Mouse (Mus musculus) CH12.LX (cell line): ENCODE measurements around the gene Olfr601. TPM values are rescaled to one million over a fixed set of nuclear protein-coding genes. Genes with fewer than 3 reads are reported as not detected.
"Not testable (repeated sequence)": the region's sequence is repeated elsewhere in the genome, so short reads cannot be mapped to it uniquely, and the experiment has no call there.

Experiments
- DNase-seq: peaks from one replicate; pipeline ENCODE4 v3.0.0-alpha.2; 2013; ENCODE audit errors: extremely low read depth
- H3K27ac ChIP-seq: 2 replicates; pipeline ENCODE4 v1.5.1; 2012; ENCODE audit warnings: low read depth, mild to moderate bottlenecking, control low read depth, moderate library complexity; ENCODE audit not compliant: insufficient read depth
- H3K27me3 ChIP-seq: replicated peaks from 2 replicates; pipeline ENCODE3; 2012; ENCODE audit warnings: inconsistent platforms
- H3K36me3 ChIP-seq, 2 experiments: replicated peaks in 1 of 2; 2 replicates each; pipeline versions ENCODE3 to v1.6.1; 2012; ENCODE audit warnings: inconsistent platforms in 1 of 2, low read length in 1 of 2, mild to moderate bottlenecking in 1 of 2, mixed read lengths in 1 of 2, moderate library complexity in 1 of 2; ENCODE audit not compliant: control insufficient read depth in 1 of 2, insufficient read depth in 1 of 2
- H3K4me1 ChIP-seq, 2 experiments: 2 replicates each; pipeline ENCODE4 v1.6.1; 2012; ENCODE audit warnings: inconsistent platforms in 1 of 2, moderate library complexity in 1 of 2; ENCODE audit not compliant: insufficient read depth in 2 of 2, control insufficient read depth in 1 of 2
- H3K4me2 ChIP-seq: 2 replicates; pipeline ENCODE4 v1.6.1; 2012; ENCODE audit warnings: low read depth, mild to moderate bottlenecking, control low read depth; ENCODE audit not compliant: poor library complexity, insufficient read depth, severe bottlenecking
- H3K4me3 ChIP-seq, 3 experiments: fragments of 150-350 bp in 1 of 3; sonication (generic) in 1 of 3; replicated peaks in 1 of 3; 2 replicates each; pipeline versions ENCODE3 to v1.5.1; 2011 to 2012; ENCODE audit warnings: low read depth in 2 of 3, low read length in 2 of 3, mild to moderate bottlenecking in 2 of 3, moderate library complexity in 2 of 3, control low read depth in 1 of 3, improper control_type of control experiment in 1 of 3, inconsistent platforms in 1 of 3, mixed read lengths in 1 of 3; ENCODE audit not compliant: poor library complexity in 1 of 3
- H3K79me2 ChIP-seq: replicated peaks from 2 replicates; pipeline ENCODE4 v1.6.1; 2012; ENCODE audit warnings: mild to moderate bottlenecking, moderate library complexity; ENCODE audit not compliant: control insufficient read depth, poor library complexity, insufficient read depth, severe bottlenecking; ENCODE audit errors: extremely low read depth
- H3K9ac ChIP-seq: 2 replicates; pipeline ENCODE4 v1.6.1; 2012; ENCODE audit warnings: low read depth, mild to moderate bottlenecking, control low read depth, moderate library complexity; ENCODE audit not compliant: insufficient read depth
- H3K9me3 ChIP-seq: replicated peaks from 2 replicates; pipeline ENCODE3; 2012; ENCODE audit warnings: low read length, inconsistent platforms, mixed read lengths
- CHD1 ChIP-seq: IDR thresholded peaks from 2 replicates; pipeline ENCODE4 v1.6.1; 2012; ENCODE audit warnings: low read depth, low read length, improper control_type of control experiment, inconsistent platforms
- CHD2 ChIP-seq: IDR thresholded peaks from 2 replicates; pipeline ENCODE4 v1.6.1; 2011; ENCODE audit warnings: low read length, improper control_type of control experiment
- CTCF ChIP-seq, 2 experiments: IDR thresholded peaks in 1 of 2; conservative IDR thresholded peaks in 1 of 2; 2 replicates each; pipeline ENCODE4 v1.5.1; 2011 to 2012; ENCODE audit warnings: low read depth in 2 of 2, low read length in 2 of 2, improper control_type of control experiment in 1 of 2, inconsistent platforms in 1 of 2, mild to moderate bottlenecking in 1 of 2, moderate library complexity in 1 of 2
- ETS1 ChIP-seq: conservative IDR thresholded peaks from 2 replicates; pipeline ENCODE4 v1.6.1; 2012; ENCODE audit warnings: low read depth, mild to moderate bottlenecking, inconsistent platforms, low read length, improper control_type of control experiment, moderate library complexity
- HCFC1 ChIP-seq: IDR thresholded peaks from 2 replicates; pipeline ENCODE4 v1.6.1; 2012; ENCODE audit warnings: low read depth, mild to moderate bottlenecking, inconsistent platforms, low read length, improper control_type of control experiment
- JUN ChIP-seq: IDR thresholded peaks from 2 replicates; pipeline ENCODE4 v1.6.1; 2011; ENCODE audit warnings: low read depth, mild to moderate bottlenecking, low read length, improper control_type of control experiment, moderate library complexity; ENCODE audit not compliant: insufficient read depth
- MEF2A ChIP-seq: IDR thresholded peaks from 2 replicates; pipeline ENCODE4 v1.6.1; 2014; ENCODE audit warnings: low read depth, mild to moderate bottlenecking, inconsistent platforms, low read length, improper control_type of control experiment, borderline replicate concordance
- MYC ChIP-seq: IDR thresholded peaks from 2 replicates; pipeline ENCODE4 v1.6.1; 2011; ENCODE audit warnings: low read depth, mild to moderate bottlenecking, improper control_type of control experiment, low read length
- NELFE ChIP-seq: IDR thresholded peaks from 2 replicates; pipeline ENCODE4 v1.6.1; 2011; ENCODE audit warnings: low read depth, low read length, improper control_type of control experiment
- NRF1 ChIP-seq: IDR thresholded peaks from 2 replicates; pipeline ENCODE4 v1.6.1; 2014; ENCODE audit warnings: low read depth, mild to moderate bottlenecking, inconsistent platforms, low read length, improper control_type of control experiment, moderate library complexity
- PAX5 ChIP-seq: IDR thresholded peaks from 2 replicates; pipeline ENCODE4 v1.6.1; 2012; ENCODE audit warnings: low read length, inconsistent platforms, mixed read lengths
- POLR2A ChIP-seq: IDR thresholded peaks from 2 replicates; pipeline ENCODE4 v1.6.1; 2011; ENCODE audit warnings: low read depth, mild to moderate bottlenecking, improper control_type of control experiment, low read length
- SMC3 ChIP-seq: IDR thresholded peaks from 2 replicates; pipeline ENCODE4 v1.6.1; 2011; ENCODE audit warnings: low read depth, low read length, improper control_type of control experiment
- TBP ChIP-seq: conservative IDR thresholded peaks from 2 replicates; pipeline ENCODE4 v1.6.1; 2011; ENCODE audit warnings: low read depth, low read length, improper control_type of control experiment
- TCF12 ChIP-seq: IDR thresholded peaks from 2 replicates; pipeline ENCODE4 v1.6.1; 2014; ENCODE audit warnings: low read depth, mild to moderate bottlenecking, inconsistent platforms, low read length, improper control_type of control experiment
- UBTF ChIP-seq: IDR thresholded peaks from 2 replicates; pipeline ENCODE4 v1.6.1; 2012; ENCODE audit warnings: low read depth, mild to moderate bottlenecking, inconsistent platforms, low read length, improper control_type of control experiment, moderate library complexity
- USF2 ChIP-seq: conservative IDR thresholded peaks from 2 replicates; pipeline ENCODE4 v1.6.1; 2011; ENCODE audit warnings: low read depth, low read length, improper control_type of control experiment
- ZNF384 ChIP-seq: IDR thresholded peaks from 2 replicates; pipeline ENCODE4 v1.6.1; 2012; ENCODE audit warnings: low read depth, low read length, improper control_type of control experiment, inconsistent platforms
- dilution Hi-C: fragments of 300-500 bp; cut with MboI; formaldehyde crosslinking; loops from 2 replicates; pipeline ENCODE4 v1.14.3; 2020; ENCODE audit warnings: low sequenced_read_pairs; ENCODE audit not compliant: extremely low pct_unique_long_range_greater_than_20kb, extremely low pct_ligation_motif_present
- in situ Hi-C: fragments of 300-500 bp; cut with MboI; formaldehyde crosslinking; loops from 3 replicates; pipeline ENCODE4 v1.14.3; 2019; ENCODE audit warnings: low sequenced_read_pairs, low pct_ligation_motif_present, low pct_unique_long_range_greater_than_20kb, mixed read lengths
- polyA plus RNA-seq: library from polyadenylated mRNA; unstranded; fragments of >175 nt; gene quantifications from 2 replicates; pipeline ENCODE4 v1.2.1, GENCODE M21; 2012; ENCODE audit warnings: low read depth; ENCODE audit not compliant: insufficient read length
- total RNA-seq, 2 experiments: library from RNA; depleted of rRNA; stranded (reverse); fragments of 300-350 nt in 1 of 2; fragments of >200 nt in 1 of 2; gene quantifications; 2 replicates each; pipeline ENCODE4 v1.2.3; 2012 to 2014

The Olfr601 gene
- total RNA-seq (2012; rRNA removed) = not detected in 2 replicates
- not detected in 2 replicates for total RNA-seq (2014; rRNA removed)
- polyA plus RNA-seq = not detected in 2 replicates

GRCm38 (mm10) chr7:103362555-103362954 is at the start of gene Olfr601:
Gene Olfr601 (minus strand): TSS chr7:103362655.
- in situ Hi-C loops (no loop called here), dilution Hi-C loops (no loop called here)
- no peak for TF ChIP-seq CHD1
- no peak for TF ChIP-seq TCF12
- TF ChIP-seq ETS1 = no peak
- TF ChIP-seq UBTF = no peak
- TF ChIP-seq CHD2 = no peak
- TF ChIP-seq NRF1 = no peak
- H3K9ac ChIP-seq = no peak within 1 kb of the TSS
- H3K4me3 ChIP-seq = no peak within 1 kb of the TSS
- DNase-seq = no peak
- no peak within 1 kb of the TSS for H3K4me2 ChIP-seq
- no peaks in the 10 kb centered on the region for H3K36me3 ChIP-seq
- no peak within 1 kb of the TSS for H3K27ac ChIP-seq
- no peaks in the 10 kb centered on the region for H3K27me3 ChIP-seq
- H3K79me2 ChIP-seq = no peaks in the 10 kb centered on the region
- H3K4me1 ChIP-seq = no peaks in the 10 kb centered on the region
- H3K9me3 ChIP-seq = no peaks in the 10 kb centered on the region

- H3K9me3 ChIP-seq, H3K9ac ChIP-seq, H3K4me1 ChIP-seq, H3K4me3 ChIP-seq, H3K27me3 ChIP-seq, dilution Hi-C loops, H3K36me3 ChIP-seq, DNase-seq, H3K79me2 ChIP-seq, in situ Hi-C loops, H3K4me2 ChIP-seq, H3K27ac ChIP-seq: not testable (repeated sequence)
Observed at GRCm38 (mm10) chr7:103406521-103407055, 44.1 kb upstream of the Olfr601 start.

- no peaks in the 10 kb centered on the region for H3K4me1 ChIP-seq
- TF ChIP-seq PAX5 = no peak
- no peak for TF ChIP-seq USF2
- TF ChIP-seq UBTF = no peak
- TF ChIP-seq NELFE = no peak
- TF ChIP-seq SMC3 = no peak
- TF ChIP-seq JUN = no peak
- no peak for TF ChIP-seq MEF2A
- TF ChIP-seq POLR2A = no peak
- TF ChIP-seq MYC = no peak
- no peak for TF ChIP-seq HCFC1
- no peak for TF ChIP-seq ZNF384
- no peak for TF ChIP-seq TBP
- no peak for TF ChIP-seq CTCF (conservative IDR thresholded peaks at IDR 0.05 in 1 of 2, IDR thresholded peaks at IDR 0.05 in 1 of 2; ENCODE audit: low read depth in 2 of 2, low read length in 2 of 2)
- TF ChIP-seq, all 38 proteins: peak for 0
- Histone ChIP-seq H3K9me3 (no peaks in the 10 kb centered on the region), H3K79me2 (no peaks in the 10 kb centered on the region), H3K36me3 (no peaks in the 10 kb centered on the region), H3K4me2 (no peak overlapping the region), H3K27ac (no peak overlapping the region), H3K4me3 (no peak overlapping the region), H3K9ac (no peak overlapping the region), H3K27me3 (no peaks in the 10 kb centered on the region)
- dilution Hi-C loops (no loop called here), in situ Hi-C loops (no loop called here)
- no peak for DNase-seq
Observed at GRCm38 (mm10) chr7:103398981-103399380, 36.5 kb upstream of the Olfr601 start.
